In genomic region chr12:79296126-79296816, GRCm38 (mm10) we compare ENCODE assay signal across 8 mouse cellular contexts. TPM values are rescaled to one million over a fixed set of nuclear protein-coding genes. Genes with fewer than 3 reads are reported as not detected.
DNase-seq lines count a peak whose midpoint lies in the region; ATAC-seq and TF ChIP-seq lines count a peak whose summit lies in the region.

Gene Zfyve26, minus strand, starts transcription at chr12:79296304.

- H3K4me2 ChIP-seq in forebrain, embryonic 15.5 days (replicated peaks), result peak within 1 kb of the TSS; percentile 92

- H3K27me3 ChIP-seq in forebrain, embryonic 15.5 days, result no peaks in the 10 kb centered on the region

- H3K4me3 ChIP-seq in ES-E14 (ENCODE audit: insufficient read depth in 1 of 2, low read depth in 1 of 2, low read length in 2 of 2, poor library complexity in 1 of 2, severe bottlenecking in 1 of 2), result peak within 1 kb of the TSS; percentile 94 to 99
- peak within 1 kb of the TSS; percentile 54 for H3K4me3 ChIP-seq in forebrain, embryonic 15.5 days
- H3K4me3 ChIP-seq in lung, adult 2 months (replicated peaks; ENCODE audit: extremely low read depth, low read depth, low read length), result peak within 1 kb of the TSS; percentile 93

- under 1% methylated on average over 29 of the region's 29 CpGs for WGBS in forebrain, embryonic 15.5 days
- WGBS in lung, adult 2 months, result under 1% methylated on average over 29 of the region's 29 CpGs

- no peak for TF ChIP-seq CTCF in lung, adult 2 months (IDR thresholded peaks at IDR 0.05; ENCODE audit: insufficient read depth, low read length)

- in situ Hi-C loops in ES-E14 (cut with MboI; ENCODE audit: low sequenced_read_pairs in 2 of 2, unreplicated experiment in 2 of 2), result no loop called here

- peak; percentile 98 for ATAC-seq in forebrain, embryonic 15.5 days (replicated peaks)
- ATAC-seq in neutrophil, adult 5-6 weeks (ENCODE audit: extremely low read depth, insufficient number of reproducible peaks, low FRiP score, poor library complexity, severe bottlenecking), result peak; percentile 92

- H3K9me3 ChIP-seq in ES-E14 (ENCODE audit: control insufficient read depth, insufficient read depth, low read depth, low read length), result no peaks in the 10 kb centered on the region
- H3K9me3 ChIP-seq in forebrain, embryonic 15.5 days, result no peaks in the 10 kb centered on the region

- H3K4me1 ChIP-seq in ES-E14 (ENCODE audit: control insufficient read depth in 2 of 2, insufficient read depth in 2 of 2, low read length in 2 of 2, poor library complexity in 1 of 2), result 0 out of 4 replicates have a peak, but pooled peaks cover 0 to 2% of the 10 kb centered on the region in 2 experiments
- peaks cover 19% of the 10 kb centered on the region for H3K4me1 ChIP-seq in forebrain, embryonic 15.5 days
- H3K4me1 ChIP-seq in lung, adult 2 months (ENCODE audit: control insufficient read depth, insufficient read depth, low read length), result peaks cover 2% of the 10 kb centered on the region; the same call in 1 of the 2 replicates

- peak; percentile 80; the same call in 1 of the 2 replicates for TF ChIP-seq POLR2A in lung, adult 2 months (IDR thresholded peaks at IDR 0.05; ENCODE audit: borderline replicate concordance, extremely low read depth, low read depth, low read length)

- peak; percentile 95 for DNase-seq in ES-E14 (ENCODE audit: low read depth, low spot score)
- DNase-seq in cerebellum, adult 11-12 months, result peak; percentile 93
- peak; percentile 90 for DNase-seq in heart, postnatal 25 days (ENCODE audit: low spot score)
- DNase-seq in layer of hippocampus, adult 18-20 months (ENCODE audit: low spot score in 2 of 2), result peak; percentile 93 to 98
- peak; percentile 88 for DNase-seq in lung, adult 2 months
- peak; percentile 90 to 93 for DNase-seq in thymus, adult 18-20 months

- 0 out of 2 replicates have a peak within 1 kb of the TSS, but pooled peaks have one; percentile 49 for H3K27ac ChIP-seq in ES-E14 (ENCODE audit: insufficient read depth, low read depth, low read length, poor library complexity, severe bottlenecking)
- H3K27ac ChIP-seq in forebrain, embryonic 15.5 days (replicated peaks), result peak within 1 kb of the TSS; percentile 65

- H3K36me3 ChIP-seq in ES-E14 (ENCODE audit: control insufficient read depth, insufficient read depth, low read length, poor library complexity, severe bottlenecking), result no peaks in the 10 kb centered on the region; the same call in 1 of the 2 replicates
- peaks cover 10% of the 10 kb centered on the region; the same call in 1 of the 2 replicates for H3K36me3 ChIP-seq in forebrain, embryonic 15.5 days

- intact Hi-C loops in heart, postnatal 25 days (cut with DNase I), result no loop called here

- peak within 1 kb of the TSS; percentile 86 for H3K9ac ChIP-seq in ES-E14 (ENCODE audit: insufficient read depth, low read depth, low read length, poor library complexity, severe bottlenecking)
- H3K9ac ChIP-seq in forebrain, embryonic 15.5 days (replicated peaks), result peak within 1 kb of the TSS; percentile 59

TF ChIP-seq in ES-E14, 5 proteins besides CTCF, POLR2A, EP300 and RAD21:
- TF ChIP-seq HCFC1 (IDR thresholded peaks at IDR 0.05; ENCODE audit: borderline replicate concordance, insufficient read depth, low read length) (peak; percentile 67), ZNF384 (IDR thresholded peaks at IDR 0.05; ENCODE audit: low read depth, low read length) (no peak)

RNA-seq across cellular contexts. Expression of gene Zfyve26, which starts in this region (rescaled TPM):
- 22.8 and 30.8 TPM in 2 replicates for total RNA-seq in ES-E14 (2012; rRNA removed)
- polyA plus RNA-seq in forebrain, embryonic 15.5 days (2015; fragmentation: Nextera tagmentation; extraction: Ambion mirVana), result 11.9 and 14.4 TPM in 2 replicates
- total RNA-seq in heart, postnatal 25 days (2021), result 10 to 100 TPM; 15.8 to 16.7 TPM
- 10 to 100 TPM; 32.7 to 33.6 TPM for total RNA-seq in layer of hippocampus, adult 18-20 months (2021)
- 20.1 and 21.7 TPM in 2 replicates for polyA plus RNA-seq in lung, adult 2 months (2012; rRNA removed)
- 64.7 and 76.7 TPM in 2 replicates for total RNA-seq in neutrophil, adult 5-6 weeks (2017)

Comparison
In these comparisons a context has a peak if more than half of its experiments do, and no peak if none do; other contexts are left out.
1. Peak in every context shown above with its lines: DNase-seq, ATAC-seq, H3K4me3 ChIP-seq and H3K27ac ChIP-seq.